ENCODE assay signal across 9 mouse cellular contexts in the genomic region with DNA sequence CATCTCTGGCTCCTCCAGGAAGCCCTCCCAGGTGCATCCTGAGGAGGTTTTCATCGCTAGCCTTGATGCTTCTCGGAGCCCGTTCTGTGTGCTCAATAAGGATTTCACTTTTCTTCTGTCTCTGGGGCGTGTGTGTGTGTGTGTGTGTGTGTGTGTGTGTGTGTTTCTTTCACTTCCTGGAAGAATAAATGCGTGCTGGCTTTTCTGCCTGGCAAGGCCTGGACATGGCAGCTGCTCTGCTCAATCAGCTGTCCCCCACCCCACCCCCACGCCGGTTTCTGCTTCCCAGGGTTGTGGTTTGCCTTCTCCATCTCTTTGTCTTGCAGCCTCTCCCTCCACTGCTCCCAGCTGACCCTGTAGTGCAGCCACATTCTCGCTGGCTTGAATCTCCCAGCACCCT. TPM values are rescaled to one million over a fixed set of nuclear protein-coding genes. Genes with fewer than 3 reads are reported as not detected.
DNase-seq lines count a peak whose midpoint lies in the region; ATAC-seq and TF ChIP-seq lines count a peak whose summit lies in the region.
"Had no signal": no experiment of that assay in that cellular context is flagged by ENCODE, and none has a peak within 500 bp of the region (broad histone marks: within the 10 kb centered on the region; RNA-seq: fewer than 3 reads in every experiment).

No protein-coding gene starts in this region.

- H3K9me3 ChIP-seq in lung, embryonic 14.5 days (ENCODE audit: low read depth, low read length): no peaks in the 10 kb centered on the region
- no peaks in the 10 kb centered on the region for H3K9me3 ChIP-seq in hindbrain, embryonic 13.5 days
- H3K9me3 ChIP-seq: heart, embryonic 13.5 days had no signal

- H3K9ac ChIP-seq in lung, embryonic 14.5 days: no peak overlapping the region
- peak overlapping the region; percentile 43; the same call in 1 of the 2 replicates for H3K9ac ChIP-seq in hindbrain, embryonic 13.5 days
- H3K9ac ChIP-seq: heart, embryonic 13.5 days had no signal

- H3K27ac ChIP-seq in lung, embryonic 14.5 days (ENCODE audit: low read depth): 0 out of 2 replicates have a peak overlapping the region, but pooled peaks have one; percentile 24
- peak overlapping the region; percentile 89 for H3K27ac ChIP-seq in hindbrain, embryonic 13.5 days
- H3K27ac ChIP-seq: heart, embryonic 13.5 days had no signal

- H3K4me3 ChIP-seq in lung, embryonic 14.5 days (ENCODE audit: low read depth, low read length): no peak overlapping the region
- H3K4me3 ChIP-seq in lung, adult 2 months (replicated peaks; ENCODE audit: extremely low read depth, low read depth, low read length): no peak overlapping the region
- no peak overlapping the region for H3K4me3 ChIP-seq in hindbrain, embryonic 13.5 days
- H3K4me3 ChIP-seq: heart, embryonic 13.5 days had no signal

- WGBS in lung, embryonic 14.5 days: 46% methylated on average over 8 of the region's 8 CpGs
- 38% methylated on average over 8 of the region's 8 CpGs for WGBS in lung, adult 2 months
- WGBS in hindbrain, embryonic 13.5 days: 27% methylated on average over 8 of the region's 8 CpGs

- no peaks in the 10 kb centered on the region for H3K36me3 ChIP-seq in lung, embryonic 14.5 days (ENCODE audit: insufficient read depth)
- no peaks in the 10 kb centered on the region for H3K36me3 ChIP-seq in hindbrain, embryonic 13.5 days
- no peaks in the 10 kb centered on the region for H3K36me3 ChIP-seq in splenic B cell, adult 2 months (ENCODE audit: control insufficient read depth, insufficient read depth, low read length, poor library complexity, severe bottlenecking)
- H3K36me3 ChIP-seq: heart, embryonic 13.5 days had no signal

- H3K4me1 ChIP-seq in lung, embryonic 14.5 days (ENCODE audit: insufficient read depth): peaks cover 4% of the 10 kb centered on the region; the same call in 1 of the 2 replicates
- peaks cover 3% of the 10 kb centered on the region for H3K4me1 ChIP-seq in lung, adult 2 months (ENCODE audit: control insufficient read depth, insufficient read depth, low read length)
- peaks cover 80% of the 10 kb centered on the region for H3K4me1 ChIP-seq in hindbrain, embryonic 13.5 days (replicated peaks)

- no peak overlapping the region for H3K4me2 ChIP-seq in lung, embryonic 14.5 days
- H3K4me2 ChIP-seq in hindbrain, embryonic 13.5 days: no peak overlapping the region
- H3K4me2 ChIP-seq: heart, embryonic 13.5 days had no signal

- ATAC-seq in lung, embryonic 14.5 days (ENCODE audit: insufficient read depth): no peak
- ATAC-seq in hindbrain, embryonic 13.5 days (ENCODE audit: low FRiP score): no peak
- no peak for ATAC-seq in megakaryocyte progenitor cell, adult 5-6 weeks (replicated peaks; ENCODE audit: poor library complexity)

- no peaks in the 10 kb centered on the region for H3K27me3 ChIP-seq in lung, embryonic 14.5 days (ENCODE audit: insufficient read depth, low read length)
- 0 out of 2 replicates have a peak, but pooled peaks cover 5% of the 10 kb centered on the region for H3K27me3 ChIP-seq in hindbrain, embryonic 13.5 days
- no peaks in the 10 kb centered on the region for H3K27me3 ChIP-seq in splenic B cell, adult 2 months (ENCODE audit: control insufficient read depth, insufficient read depth, low read length, poor library complexity, severe bottlenecking)

- TF ChIP-seq CTCF in lung, embryonic 14.5 days (IDR thresholded peaks at IDR 0.05; ENCODE audit: low read depth): no peak
- TF ChIP-seq CTCF in lung, adult 2 months (IDR thresholded peaks at IDR 0.05; ENCODE audit: insufficient read depth, low read length): no peak

- DNase-seq in lung, embryonic 14.5 days: peak; percentile 16
- no peak for DNase-seq in lung, adult 2 months
- DNase-seq in cerebellum, postnatal 36 days: peak; percentile 63 to 74
- DNase-seq in splenic B cell, adult 2 months (ENCODE audit: low read depth, low spot score): peak; percentile 20
- no peak for DNase-seq in frontal cortex, postnatal 14 days (ENCODE audit: low spot score in 2 of 2)
- no peak for DNase-seq in T-cell, adult 2 months (ENCODE audit: low spot score)

- no peak for TF ChIP-seq POLR2A in lung, adult 2 months (IDR thresholded peaks at IDR 0.05; ENCODE audit: borderline replicate concordance, extremely low read depth, low read depth, low read length)

RNA-seq across cellular contexts. Expression of a gene that starts 4.3 kb away (rescaled TPM):
- polyA plus RNA-seq in lung, embryonic 14.5 days (2014; fragmentation: Nextera tagmentation; extraction: Ambion mirVana): 22.2 and 26.2 TPM in 2 replicates
- polyA plus RNA-seq in lung, adult 2 months (2012; rRNA removed): 48.8 and 51.9 TPM in 2 replicates
- polyA plus RNA-seq in hindbrain, embryonic 13.5 days (2015; fragmentation: Nextera tagmentation; extraction: Ambion mirVana): 34.3 and 39.0 TPM in 2 replicates
- total RNA-seq in megakaryocyte progenitor cell, adult 5-6 weeks (2015): 0.10 and 0.30 TPM in 2 replicates
- total RNA-seq in megakaryocyte progenitor cell, adult 5-6 weeks (2017): not detected in 2 replicates

Comparison
In these comparisons a context has a peak if more than half of its experiments do, and no peak if none do; other contexts are left out.
1. DNase-seq: peak in lung, embryonic 14.5 days (single experiment), cerebellum, postnatal 36 days (2 of 2) and splenic B cell, adult 2 months (single experiment); none in lung, adult 2 months (single experiment), frontal cortex, postnatal 14 days (0 of 2) and T-cell, adult 2 months (single experiment).